Comparison of ENCODE assay signal across 8 mouse cellular contexts in genomic region chr13:56112980-56113379, GRCm38 (mm10). TPM values are rescaled to one million over a fixed set of nuclear protein-coding genes. Genes with fewer than 3 reads are reported as not detected.
DNase-seq lines count a peak whose midpoint lies in the region; ATAC-seq lines count a peak whose summit lies in the region.

No protein-coding gene starts in this region.

- H3K4me3 ChIP-seq in kidney, embryonic 14.5 days (ENCODE audit: low read length): no peak overlapping the region
- H3K4me3 ChIP-seq in embryonic facial prominence, embryonic 11.5 days (ENCODE audit: low read depth, low read length): no peak overlapping the region
- no peak overlapping the region for H3K4me3 ChIP-seq in limb, embryonic 15.5 days

- H3K27ac ChIP-seq in kidney, embryonic 14.5 days (ENCODE audit: low read depth, low read length): peak overlapping the region; percentile 24; the same call in 1 of the 2 replicates
- H3K27ac ChIP-seq in embryonic facial prominence, embryonic 11.5 days (replicated peaks; ENCODE audit: low read depth, low read length): peak overlapping the region; percentile 84
- peak overlapping the region; percentile 79 for H3K27ac ChIP-seq in limb, embryonic 15.5 days

- peaks cover 15% of the 10 kb centered on the region; the same call in 1 of the 2 replicates for H3K36me3 ChIP-seq in kidney, embryonic 14.5 days (ENCODE audit: control insufficient read depth, insufficient read depth, low read length)
- no peaks in the 10 kb centered on the region; the same call in 1 of the 2 replicates for H3K36me3 ChIP-seq in embryonic facial prominence, embryonic 11.5 days (replicated peaks; ENCODE audit: control insufficient read depth, insufficient read depth, low read depth, low read length)
- no peaks in the 10 kb centered on the region for H3K36me3 ChIP-seq in limb, embryonic 15.5 days

- H3K27me3 ChIP-seq in kidney, embryonic 14.5 days (ENCODE audit: control insufficient read depth, insufficient read depth, low read length): no peaks in the 10 kb centered on the region
- no peaks in the 10 kb centered on the region for H3K27me3 ChIP-seq in embryonic facial prominence, embryonic 11.5 days (ENCODE audit: control insufficient read depth, insufficient read depth, low read length)
- H3K27me3 ChIP-seq in limb, embryonic 15.5 days: no peaks in the 10 kb centered on the region

- no peak for ATAC-seq in kidney, embryonic 14.5 days (ENCODE audit: low FRiP score, low TSS enrichment)
- ATAC-seq in embryonic facial prominence, embryonic 11.5 days (replicated peaks; ENCODE audit: insufficient number of reproducible peaks, low FRiP score, low TSS enrichment, low read depth): no peak
- ATAC-seq in limb, embryonic 15.5 days (ENCODE audit: insufficient number of reproducible peaks, low FRiP score, low TSS enrichment, low read depth): no peak

- H3K4me1 ChIP-seq in kidney, embryonic 14.5 days (ENCODE audit: control insufficient read depth, insufficient read depth, low read length): peaks cover 86% of the 10 kb centered on the region
- peaks cover 27% of the 10 kb centered on the region for H3K4me1 ChIP-seq in embryonic facial prominence, embryonic 11.5 days (ENCODE audit: control insufficient read depth, insufficient read depth, low read length)
- peaks cover 96% of the 10 kb centered on the region for H3K4me1 ChIP-seq in limb, embryonic 15.5 days

- WGBS in kidney, embryonic 14.5 days: 33% methylated on average over 13 of the region's 13 CpGs
- 37% methylated on average over 13 of the region's 13 CpGs for WGBS in embryonic facial prominence, embryonic 11.5 days
- 24% methylated on average over 13 of the region's 13 CpGs for WGBS in limb, embryonic 15.5 days

- DNase-seq in kidney, adult 8-10 months: no peak
- DNase-seq in ZHBTc4 (ENCODE audit: low read depth, low spot score) (peak; percentile 51), MN1 (ENCODE audit: low spot score) (no peak)
- peak; percentile 49 for DNase-seq in embryonic facial prominence, embryonic 11.5 days (ENCODE audit: low spot score)
- no peak for DNase-seq in spleen, postnatal 36 days (ENCODE audit: low spot score in 2 of 2)
- DNase-seq in testis, postnatal 14 days (ENCODE audit: low spot score): no peak

- no peaks in the 10 kb centered on the region for H3K9me3 ChIP-seq in kidney, embryonic 14.5 days (ENCODE audit: control insufficient read depth, low read length)
- no peaks in the 10 kb centered on the region for H3K9me3 ChIP-seq in embryonic facial prominence, embryonic 11.5 days (replicated peaks; ENCODE audit: control insufficient read depth, low read length)
- no peaks in the 10 kb centered on the region for H3K9me3 ChIP-seq in limb, embryonic 15.5 days

- no peak overlapping the region for H3K4me2 ChIP-seq in kidney, embryonic 14.5 days (replicated peaks; ENCODE audit: low read depth, low read length)
- H3K4me2 ChIP-seq in embryonic facial prominence, embryonic 11.5 days (ENCODE audit: low read depth, low read length): no peak overlapping the region; the same call in 1 of the 2 replicates
- H3K4me2 ChIP-seq in limb, embryonic 15.5 days: 0 out of 2 replicates have a peak overlapping the region, but pooled peaks have one; percentile 20

- no peak overlapping the region for H3K9ac ChIP-seq in kidney, embryonic 14.5 days (ENCODE audit: low read depth, low read length)
- peak overlapping the region; percentile 28; the same call in 1 of the 2 replicates for H3K9ac ChIP-seq in embryonic facial prominence, embryonic 11.5 days (replicated peaks; ENCODE audit: low read length)
- H3K9ac ChIP-seq in limb, embryonic 15.5 days: no peak overlapping the region

RNA-seq across cellular contexts. Expression of gene H2afy, which starts 23.2 kb away (rescaled TPM):
- 440 and 481 TPM in 2 replicates for polyA plus RNA-seq in kidney, embryonic 14.5 days (2014; fragmentation: Nextera tagmentation; extraction: Ambion mirVana)
- 628 and 651 TPM in 2 replicates for polyA plus RNA-seq in embryonic facial prominence, embryonic 11.5 days (2014; fragmentation: Nextera tagmentation; extraction: Ambion mirVana)
- 242 and 272 TPM in 2 replicates for polyA plus RNA-seq in limb, embryonic 15.5 days (2015; fragmentation: Nextera tagmentation; extraction: Ambion mirVana)

Comparison
In these comparisons a context has a peak if more than half of its experiments do, and no peak if none do; other contexts are left out.
1. H3K27ac ChIP-seq: peak in every context shown above with its lines; median percentile 84 in embryonic facial prominence, embryonic 11.5 days; 79 in limb, embryonic 15.5 days; 24 in kidney, embryonic 14.5 days.
2. DNase-seq: peak in ZHBTc4 (single experiment) and embryonic facial prominence, embryonic 11.5 days (single experiment); none in kidney, adult 8-10 months (0 of 2), spleen, postnatal 36 days (0 of 2), testis, postnatal 14 days (single experiment) and MN1 (single experiment).